Mouse (Mus musculus) stomach, postnatal 0 days (tissue): ENCODE results near the gene Als2. TPM values are rescaled to one million over a fixed set of nuclear protein-coding genes. Genes with fewer than 3 reads are reported as not detected.

ENCODE experiments used
- ATAC-seq: fragments of 200-750 bp; cut with Nextera tagmentation; 2 replicates; pipeline ENCODE4 v1.8.0; 2017; ENCODE audit not compliant: low FRiP score, low TSS enrichment
- DNase-seq: peaks from one replicate; pipeline ENCODE4 v3.0.0-alpha.2; 2016; ENCODE audit warnings: low spot score
- H3K27ac ChIP-seq: fragments of 300-500 bp; sonication (generic); replicated peaks from 2 replicates; pipeline ENCODE4 v1.5.1; 2014; ENCODE audit warnings: mild to moderate bottlenecking, control low read depth
- H3K27me3 ChIP-seq: fragments of 300-500 bp; sonication (generic); 2 replicates; pipeline ENCODE4 v1.6.1; 2014; ENCODE audit warnings: low read length; ENCODE audit not compliant: control insufficient read depth, insufficient read depth
- H3K36me3 ChIP-seq: fragments of 300-500 bp; sonication (generic); 2 replicates; pipeline ENCODE4 v1.6.1; 2014; ENCODE audit warnings: low read length, mixed read lengths; ENCODE audit not compliant: control insufficient read depth, insufficient read depth
- H3K4me1 ChIP-seq: fragments of 300-500 bp; sonication (generic); replicated peaks from 2 replicates; pipeline ENCODE4 v1.6.1; 2014; ENCODE audit warnings: antibody characterized with exemption; ENCODE audit not compliant: control insufficient read depth, insufficient read depth
- H3K4me2 ChIP-seq: fragments of 300-500 bp; sonication (generic); replicated peaks from 2 replicates; pipeline ENCODE4 v1.6.1; 2014; ENCODE audit warnings: low read depth, mild to moderate bottlenecking, control low read depth, moderate library complexity
- H3K4me3 ChIP-seq: fragments of 300-500 bp; sonication (generic); 2 replicates; pipeline ENCODE4 v1.5.1; 2014; ENCODE audit warnings: low read depth, low read length, control low read depth
- H3K9ac ChIP-seq: fragments of 300-500 bp; sonication (generic); 2 replicates; pipeline ENCODE4 v1.6.1; 2014; ENCODE audit warnings: mild to moderate bottlenecking, low read length, control low read depth, mixed read lengths
- H3K9me3 ChIP-seq: fragments of 300-500 bp; sonication (generic); 2 replicates; pipeline ENCODE4 v1.6.1; 2016; ENCODE audit warnings: low read length; ENCODE audit not compliant: control insufficient read depth
- CTCF ChIP-seq: IDR thresholded peaks from 2 replicates; pipeline ENCODE4 v1.5.1; 2016; ENCODE audit warnings: antibody characterized with exemption, low read depth, mild to moderate bottlenecking, moderate library complexity
- EP300 ChIP-seq: optimal IDR thresholded peaks from 2 replicates; pipeline ENCODE3; 2016; ENCODE audit warnings: antibody characterized with exemption
- WGBS: fragments of 180-500 bp; shearing (Covaris S2); extraction: QIAGEN DNeasy Blood & Tissue Kit; methylation state at CpG from one replicate; pipeline ENCODE4 v1.1.7; 2014; 5-methylcytosine and 5-hydroxymethylcytosine counted together
- polyA plus RNA-seq: library from polyadenylated mRNA; unstranded; fragments of >200 nt; fragmentation: Nextera tagmentation; extraction: Ambion mirVana; gene quantifications from 2 replicates; pipeline ENCODE4 v1.2.1, GENCODE M21; 2015

The Als2 gene
- polyA plus RNA-seq, 1 experiment from 2014 or later = 3.4 TPM

- 77% methylated on average over 3 of the region's 3 CpGs for WGBS
- no peak for TF ChIP-seq EP300
- TF ChIP-seq CTCF = peak; percentile 49
- Histone ChIP-seq H3K4me1 (no peaks in the 10 kb centered on the region), H3K4me2 (no peak overlapping the region), H3K4me3 (no peak overlapping the region), H3K9ac (no peak overlapping the region), H3K27ac (no peak overlapping the region), H3K36me3 (0 out of 2 replicates have a peak, but pooled peaks cover 2% of the 10 kb centered on the region), H3K9me3 (no peaks in the 10 kb centered on the region), H3K27me3 (no peaks in the 10 kb centered on the region)
- DNase-seq (no peak), ATAC-seq (no peak)
These were observed 16.7 kb downstream of the Als2 start for GRCm38 (mm10) chr1:59220371-59220770.

- Histone ChIP-seq H3K9me3 (no peaks in the 10 kb centered on the region), H3K4me2 (no peak overlapping the region), H3K9ac (no peak overlapping the region), H3K27ac (no peak overlapping the region), H3K4me1 (no peaks in the 10 kb centered on the region), H3K4me3 (no peak overlapping the region), H3K27me3 (no peaks in the 10 kb centered on the region), H3K36me3 (0 out of 2 replicates have a peak, but pooled peaks cover 2% of the 10 kb centered on the region)
- DNase-seq = no peak
- ATAC-seq = no peak
- 93% methylated on average over 11 of the region's 11 CpGs for WGBS
- TF ChIP-seq CTCF (no peak), EP300 (no peak)
These were observed 21.6 kb downstream of the Als2 start for GRCm38 (mm10) chr1:59215446-59215845.

GRCm38 (mm10) chr1:59212951-59213350 is 24.1 kb downstream of the Als2 start:
- Histone ChIP-seq H3K27me3 (no peaks in the 10 kb centered on the region), H3K4me2 (no peak overlapping the region), H3K9me3 (no peaks in the 10 kb centered on the region), H3K36me3 (0 out of 2 replicates have a peak, but pooled peaks cover 2% of the 10 kb centered on the region), H3K9ac (no peak overlapping the region), H3K4me1 (no peaks in the 10 kb centered on the region), H3K4me3 (no peak overlapping the region), H3K27ac (no peak overlapping the region)
- WGBS = no CpG with 5 or more reads among the region's 1 CpGs
- TF ChIP-seq EP300 (no peak), CTCF (no peak)
- DNase-seq (no peak), ATAC-seq (no peak)

- Histone ChIP-seq H3K27me3 (no peaks in the 10 kb centered on the region), H3K4me3 (no peak overlapping the region), H3K9ac (no peak overlapping the region), H3K36me3 (no peaks in the 10 kb centered on the region), H3K4me2 (no peak overlapping the region), H3K4me1 (no peaks in the 10 kb centered on the region), H3K27ac (no peak overlapping the region), H3K9me3 (no peaks in the 10 kb centered on the region)
- DNase-seq (no peak), ATAC-seq (0 out of 2 replicates have a peak, but pooled peaks have one; percentile 70)
- no peak for TF ChIP-seq CTCF
- TF ChIP-seq EP300 = no peak
- WGBS = 59% methylated on average over 5 of the region's 5 CpGs
These were observed 24.8 kb downstream of the Als2 start for GRCm38 (mm10) chr1:59212076-59212779.

- no peak overlapping the region for H3K4me3 ChIP-seq
- H3K9ac ChIP-seq = no peak overlapping the region
- H3K9me3 ChIP-seq = no peaks in the 10 kb centered on the region
- H3K4me1 ChIP-seq = no peaks in the 10 kb centered on the region
- no peak overlapping the region for H3K4me2 ChIP-seq
- WGBS = 68% methylated on average over 4 of the region's 4 CpGs
- H3K36me3 ChIP-seq = no peaks in the 10 kb centered on the region
- no peaks in the 10 kb centered on the region for H3K27me3 ChIP-seq
- ATAC-seq (no peak), DNase-seq (no peak)
- TF ChIP-seq CTCF = no peak
- TF ChIP-seq EP300 = no peak
- no peak overlapping the region for H3K27ac ChIP-seq
These were observed 25.4 kb downstream of the Als2 start for GRCm38 (mm10) chr1:59211651-59212050.

GRCm38 (mm10) chr1:59208331-59208730 is 28.7 kb downstream of the Als2 start:
- Histone ChIP-seq H3K27ac (no peak overlapping the region), H3K4me1 (no peaks in the 10 kb centered on the region), H3K4me3 (no peak overlapping the region), H3K9ac (no peak overlapping the region), H3K4me2 (no peak overlapping the region), H3K27me3 (no peaks in the 10 kb centered on the region), H3K36me3 (no peaks in the 10 kb centered on the region; the same call in 1 of the 2 replicates), H3K9me3 (no peaks in the 10 kb centered on the region)
- ATAC-seq = no peak
- TF ChIP-seq EP300 = no peak
- TF ChIP-seq CTCF = no peak
- 85% methylated on average over 1 of the region's 1 CpGs for WGBS
- DNase-seq = no peak
